Mouse (Mus musculus): ENCODE measurements around the gene Wnt2b. TPM values are rescaled to one million over a fixed set of nuclear protein-coding genes. Genes with fewer than 3 reads are reported as not detected.

Wnt2b gene
- polyA plus RNA-seq, 1 experiment from 2014 or later = 1.2 TPM

GRCm38 (mm10) chr3:104967548-104968300 is 6.0 kb upstream of the Wnt2b start:
- no peaks in the 10 kb centered on the region for H3K9me3 ChIP-seq (ENCODE audit: control insufficient read depth, low read length)
- peak; percentile 77 for ATAC-seq (ENCODE audit: low FRiP score)
- peak; percentile 99 for DNase-seq (ENCODE audit: low spot score, missing footprints)
- H3K27me3 ChIP-seq (ENCODE audit: control insufficient read depth, insufficient read depth, low read length) = peaks cover 23% of the 10 kb centered on the region
- peak overlapping the region; percentile 64 for H3K9ac ChIP-seq (ENCODE audit: low read length)
- no peaks in the 10 kb centered on the region for H3K36me3 ChIP-seq (ENCODE audit: control insufficient read depth, insufficient read depth, low read length)
- under 1% methylated on average over 49 of the region's 49 CpGs for WGBS
- peaks cover 14% of the 10 kb centered on the region for H3K4me1 ChIP-seq (ENCODE audit: control insufficient read depth, insufficient read depth, low read length)
- H3K4me3 ChIP-seq (ENCODE audit: low read depth, low read length) = peak overlapping the region; percentile 44
- H3K4me2 ChIP-seq = peak overlapping the region; percentile 71
- H3K27ac ChIP-seq (ENCODE audit: low read depth, low read length) = peak overlapping the region; percentile 20

GRCm38 (mm10) chr3:104965991-104966554 is 4.4 kb upstream of the Wnt2b start:
- Histone ChIP-seq H3K4me2 (no peak overlapping the region), H3K4me3 (ENCODE audit: low read depth, low read length) (no peak overlapping the region), H3K36me3 (ENCODE audit: control insufficient read depth, insufficient read depth, low read length) (no peaks in the 10 kb centered on the region), H3K27me3 (ENCODE audit: control insufficient read depth, insufficient read depth, low read length) (peaks cover 39% of the 10 kb centered on the region), H3K9ac (ENCODE audit: low read length) (no peak overlapping the region), H3K9me3 (ENCODE audit: control insufficient read depth, low read length) (no peaks in the 10 kb centered on the region), H3K27ac (ENCODE audit: low read depth, low read length) (no peak overlapping the region), H3K4me1 (ENCODE audit: control insufficient read depth, insufficient read depth, low read length) (peaks cover 24% of the 10 kb centered on the region)
- WGBS = 83% methylated on average over 7 of the region's 7 CpGs
- DNase-seq (ENCODE audit: low spot score, missing footprints) = peak; percentile 82
- no peak for ATAC-seq (ENCODE audit: low FRiP score)

- peaks cover 26% of the 10 kb centered on the region for H3K4me1 ChIP-seq (ENCODE audit: control insufficient read depth, insufficient read depth, low read length)
These were observed 3.5 kb upstream of the Wnt2b start for GRCm38 (mm10) chr3:104965070-104965855.

GRCm38 (mm10) chr3:104963331-104964276 is 1.9 kb upstream of the Wnt2b start:
- no peaks in the 10 kb centered on the region for H3K9me3 ChIP-seq (ENCODE audit: control insufficient read depth, low read length)
- H3K9ac ChIP-seq (ENCODE audit: low read length) = no peak overlapping the region
- 36% methylated on average over 12 of the region's 13 CpGs for WGBS
- no peak overlapping the region for H3K4me2 ChIP-seq
- H3K4me1 ChIP-seq (ENCODE audit: control insufficient read depth, insufficient read depth, low read length) = peaks cover 26% of the 10 kb centered on the region
- ATAC-seq (ENCODE audit: low FRiP score) (no peak), DNase-seq (ENCODE audit: low spot score, missing footprints) (peak; percentile 85)
- H3K27me3 ChIP-seq (ENCODE audit: control insufficient read depth, insufficient read depth, low read length) = peaks cover 60% of the 10 kb centered on the region
- no peaks in the 10 kb centered on the region for H3K36me3 ChIP-seq (ENCODE audit: control insufficient read depth, insufficient read depth, low read length)
- no peak overlapping the region for H3K27ac ChIP-seq (ENCODE audit: low read depth, low read length)
- no peak overlapping the region for H3K4me3 ChIP-seq (ENCODE audit: low read depth, low read length)

More at GRCm38 (mm10) chr3:104965070-104965855, 3.5 kb upstream of the Wnt2b start:
- Histone ChIP-seq H3K4me3 (ENCODE audit: low read depth, low read length) (no peak overlapping the region), H3K27ac (ENCODE audit: low read depth, low read length) (no peak overlapping the region), H3K4me2 (no peak overlapping the region), H3K9me3 (ENCODE audit: control insufficient read depth, low read length) (no peaks in the 10 kb centered on the region), H3K27me3 (ENCODE audit: control insufficient read depth, insufficient read depth, low read length) (peaks cover 48% of the 10 kb centered on the region), H3K36me3 (ENCODE audit: control insufficient read depth, insufficient read depth, low read length) (no peaks in the 10 kb centered on the region), H3K9ac (ENCODE audit: low read length) (no peak overlapping the region)
- WGBS = 77% methylated on average over 8 of the region's 8 CpGs
- no peak for ATAC-seq (ENCODE audit: low FRiP score)
- DNase-seq (ENCODE audit: low spot score, missing footprints) = peak; percentile 75

- Histone ChIP-seq H3K27ac (ENCODE audit: low read depth, low read length) (no peak overlapping the region), H3K27me3 (ENCODE audit: control insufficient read depth, insufficient read depth, low read length) (peaks cover 62% of the 10 kb centered on the region), H3K9ac (ENCODE audit: low read length) (no peak overlapping the region), H3K4me3 (ENCODE audit: low read depth, low read length) (no peak overlapping the region), H3K4me1 (ENCODE audit: control insufficient read depth, insufficient read depth, low read length) (peaks cover 25% of the 10 kb centered on the region), H3K9me3 (ENCODE audit: control insufficient read depth, low read length) (no peaks in the 10 kb centered on the region), H3K4me2 (no peak overlapping the region), H3K36me3 (ENCODE audit: control insufficient read depth, insufficient read depth, low read length) (no peaks in the 10 kb centered on the region)
- no peak for DNase-seq (ENCODE audit: low spot score, missing footprints)
- WGBS = 5% methylated on average over 5 of the region's 5 CpGs
- no peak for ATAC-seq (ENCODE audit: low FRiP score)
These were observed 1.1 kb upstream of the Wnt2b start for GRCm38 (mm10) chr3:104962866-104963265.

- H3K27ac ChIP-seq (ENCODE audit: low read depth, low read length) = no peak overlapping the region
- ATAC-seq (ENCODE audit: low FRiP score) (peak; percentile 12; the same call in 1 of the 2 replicates), DNase-seq (ENCODE audit: low spot score, missing footprints) (peak; percentile 94)
- H3K4me3 ChIP-seq (ENCODE audit: low read depth, low read length) = peak overlapping the region; percentile 38
- H3K4me2 ChIP-seq = peak overlapping the region; percentile 51
- no peaks in the 10 kb centered on the region for H3K36me3 ChIP-seq (ENCODE audit: control insufficient read depth, insufficient read depth, low read length)
- H3K4me1 ChIP-seq (ENCODE audit: control insufficient read depth, insufficient read depth, low read length) = peaks cover 19% of the 10 kb centered on the region
- no peak overlapping the region for H3K9ac ChIP-seq (ENCODE audit: low read length)
- no peaks in the 10 kb centered on the region for H3K9me3 ChIP-seq (ENCODE audit: control insufficient read depth, low read length)
- 1% methylated on average over 31 of the region's 31 CpGs for WGBS
- peaks cover 62% of the 10 kb centered on the region for H3K27me3 ChIP-seq (ENCODE audit: control insufficient read depth, insufficient read depth, low read length)
These were observed 455 bp upstream of the Wnt2b start for GRCm38 (mm10) chr3:104962141-104962611.

GRCm38 (mm10) chr3:104960026-104961000 is 1.4 kb downstream of the Wnt2b start:
- H3K4me2 ChIP-seq = peak overlapping the region; percentile 51; the same call in 1 of the 2 replicates
- no peak overlapping the region for H3K9ac ChIP-seq (ENCODE audit: low read length)
- peaks cover 16% of the 10 kb centered on the region for H3K4me1 ChIP-seq (ENCODE audit: control insufficient read depth, insufficient read depth, low read length)
- DNase-seq (ENCODE audit: low spot score, missing footprints) = peak; percentile 90
- ATAC-seq (ENCODE audit: low FRiP score) = no peak
- no peaks in the 10 kb centered on the region for H3K9me3 ChIP-seq (ENCODE audit: control insufficient read depth, low read length)
- no peak overlapping the region for H3K27ac ChIP-seq (ENCODE audit: low read depth, low read length)
- peaks cover 56% of the 10 kb centered on the region for H3K27me3 ChIP-seq (ENCODE audit: control insufficient read depth, insufficient read depth, low read length)
- H3K4me3 ChIP-seq (ENCODE audit: low read depth, low read length) = 0 out of 2 replicates have a peak overlapping the region, but pooled peaks have one; percentile 38
- H3K36me3 ChIP-seq (ENCODE audit: control insufficient read depth, insufficient read depth, low read length) = no peaks in the 10 kb centered on the region
- 3% methylated on average over 19 of the region's 19 CpGs for WGBS
